Mouse (Mus musculus): ENCODE data around the gene Calml4. TPM values are rescaled to one million over a fixed set of nuclear protein-coding genes. Genes with fewer than 3 reads are reported as not detected.
A peak's percentile ranks its signal among the peaks of the same experiment; 100 is the strongest.
"Not testable (repeated sequence)": the region's sequence is repeated elsewhere in the genome, so short reads cannot be mapped to it uniquely, and the experiment has no call there.

Calml4 gene
- polyA plus RNA-seq, 1 experiment: 3.8 TPM

- no peak overlapping the region for H3K27ac ChIP-seq (replicated peaks; ENCODE audit: low read depth, low read length)
- H3K4me1 ChIP-seq (ENCODE audit: control insufficient read depth, insufficient read depth, insufficient read length, low read length): no peaks in the 10 kb centered on the region
- H3K4me3 ChIP-seq (ENCODE audit: insufficient read depth, low read depth, low read length): no peak overlapping the region
Observed at GRCm38 (mm10) chr9:62848641-62849040, 9.2 kb upstream of the Calml4 start.

- no peak overlapping the region for H3K4me3 ChIP-seq (ENCODE audit: insufficient read depth, low read depth, low read length)
- no peaks in the 10 kb centered on the region for H3K4me1 ChIP-seq (ENCODE audit: control insufficient read depth, insufficient read depth, insufficient read length, low read length)
- H3K27ac ChIP-seq (replicated peaks; ENCODE audit: low read depth, low read length): no peak overlapping the region
Observed at GRCm38 (mm10) chr9:62851571-62851970, 6.3 kb upstream of the Calml4 start.

GRCm38 (mm10) chr9:62854483-62854882 is 3.4 kb upstream of the Calml4 start:
- H3K4me1 ChIP-seq (ENCODE audit: control insufficient read depth, insufficient read depth, insufficient read length, low read length): 0 out of 2 replicates have a peak, but pooled peaks cover 3% of the 10 kb centered on the region
- no peak overlapping the region for H3K27ac ChIP-seq (replicated peaks; ENCODE audit: low read depth, low read length)
- no peak overlapping the region for H3K4me3 ChIP-seq (ENCODE audit: insufficient read depth, low read depth, low read length)

GRCm38 (mm10) chr9:62857216-62857615 is 664 bp upstream of the Calml4 start:
- peak overlapping the region; percentile 41 for H3K4me3 ChIP-seq (ENCODE audit: insufficient read depth, low read depth, low read length)
- 0 out of 2 replicates have a peak, but pooled peaks cover 3% of the 10 kb centered on the region for H3K4me1 ChIP-seq (ENCODE audit: control insufficient read depth, insufficient read depth, insufficient read length, low read length)
- no peak overlapping the region for H3K27ac ChIP-seq (replicated peaks; ENCODE audit: low read depth, low read length)

GRCm38 (mm10) chr9:62858266-62859019 is 563 bp downstream of the Calml4 start:
- 0 out of 2 replicates have a peak overlapping the region, but pooled peaks have one; percentile 15 for H3K4me3 ChIP-seq (ENCODE audit: insufficient read depth, low read depth, low read length)
- no peak overlapping the region for H3K27ac ChIP-seq (replicated peaks; ENCODE audit: low read depth, low read length)

GRCm38 (mm10) chr9:62860102-62860501 is 2.2 kb downstream of the Calml4 start:
- not testable (repeated sequence) for H3K4me1 ChIP-seq (ENCODE audit: control insufficient read depth, insufficient read depth, insufficient read length, low read length); H3K27ac ChIP-seq (replicated peaks; ENCODE audit: low read depth, low read length); H3K4me3 ChIP-seq (ENCODE audit: insufficient read depth, low read depth, low read length)

More at GRCm38 (mm10) chr9:62858266-62859019, 563 bp downstream of the Calml4 start:
- H3K4me1 ChIP-seq (ENCODE audit: control insufficient read depth, insufficient read depth, insufficient read length, low read length): 0 out of 2 replicates have a peak, but pooled peaks cover 3% of the 10 kb centered on the region

GRCm38 (mm10) chr9:62860866-62861265 is 3.0 kb downstream of the Calml4 start:
- Histone ChIP-seq H3K4me3 (ENCODE audit: insufficient read depth, low read depth, low read length) (no peak overlapping the region), H3K27ac (replicated peaks; ENCODE audit: low read depth, low read length) (no peak overlapping the region), H3K4me1 (ENCODE audit: control insufficient read depth, insufficient read depth, insufficient read length, low read length) (0 out of 2 replicates have a peak, but pooled peaks cover 3% of the 10 kb centered on the region)

GRCm38 (mm10) chr9:62869236-62869635 is 11.4 kb downstream of the Calml4 start:
- not testable (repeated sequence) for H3K27ac ChIP-seq (replicated peaks; ENCODE audit: low read depth, low read length); H3K4me3 ChIP-seq (ENCODE audit: insufficient read depth, low read depth, low read length); H3K4me1 ChIP-seq (ENCODE audit: control insufficient read depth, insufficient read depth, insufficient read length, low read length)

- no peak overlapping the region for H3K4me3 ChIP-seq (ENCODE audit: insufficient read depth, low read depth, low read length)
- no peak overlapping the region for H3K27ac ChIP-seq (replicated peaks; ENCODE audit: low read depth, low read length)
- H3K4me1 ChIP-seq (ENCODE audit: control insufficient read depth, insufficient read depth, insufficient read length, low read length): no peaks in the 10 kb centered on the region
Observed at GRCm38 (mm10) chr9:62870728-62871127, 12.8 kb downstream of the Calml4 start.

GRCm38 (mm10) chr9:62876966-62877616 is 19.2 kb downstream of the Calml4 start:
- H3K4me3 ChIP-seq (ENCODE audit: insufficient read depth, low read depth, low read length): no peak overlapping the region
- no peak overlapping the region for H3K27ac ChIP-seq (replicated peaks; ENCODE audit: low read depth, low read length)
- H3K4me1 ChIP-seq (ENCODE audit: control insufficient read depth, insufficient read depth, insufficient read length, low read length): no peaks in the 10 kb centered on the region

GRCm38 (mm10) chr9:62877825-62878224 is 19.9 kb downstream of the Calml4 start:
- Histone ChIP-seq H3K4me3 (ENCODE audit: insufficient read depth, low read depth, low read length) (no peak overlapping the region), H3K4me1 (ENCODE audit: control insufficient read depth, insufficient read depth, insufficient read length, low read length) (no peaks in the 10 kb centered on the region), H3K27ac (replicated peaks; ENCODE audit: low read depth, low read length) (no peak overlapping the region)

GRCm38 (mm10) chr9:62881871-62882270 is 24.0 kb downstream of the Calml4 start:
- Histone ChIP-seq H3K4me1 (ENCODE audit: control insufficient read depth, insufficient read depth, insufficient read length, low read length) (no peaks in the 10 kb centered on the region), H3K4me3 (ENCODE audit: insufficient read depth, low read depth, low read length) (no peak overlapping the region), H3K27ac (replicated peaks; ENCODE audit: low read depth, low read length) (no peak overlapping the region)

- Histone ChIP-seq H3K27ac (replicated peaks; ENCODE audit: low read depth, low read length) (no peak overlapping the region), H3K4me1 (ENCODE audit: control insufficient read depth, insufficient read depth, insufficient read length, low read length) (no peaks in the 10 kb centered on the region), H3K4me3 (ENCODE audit: insufficient read depth, low read depth, low read length) (no peak overlapping the region)
Observed at GRCm38 (mm10) chr9:62894486-62894885, 36.6 kb downstream of the Calml4 start.

- Histone ChIP-seq H3K27ac (replicated peaks; ENCODE audit: low read depth, low read length) (no peak overlapping the region), H3K4me1 (ENCODE audit: control insufficient read depth, insufficient read depth, insufficient read length, low read length) (no peaks in the 10 kb centered on the region), H3K4me3 (ENCODE audit: insufficient read depth, low read depth, low read length) (no peak overlapping the region)
Observed at GRCm38 (mm10) chr9:62901736-62902135, 43.9 kb downstream of the Calml4 start.

- Histone ChIP-seq H3K27ac (replicated peaks; ENCODE audit: low read depth, low read length) (no peak overlapping the region), H3K4me1 (ENCODE audit: control insufficient read depth, insufficient read depth, insufficient read length, low read length) (no peaks in the 10 kb centered on the region), H3K4me3 (ENCODE audit: insufficient read depth, low read depth, low read length) (no peak overlapping the region)
Observed at GRCm38 (mm10) chr9:62903841-62904240, 46.0 kb downstream of the Calml4 start.

GRCm38 (mm10) chr9:62905039-62905438 is 47.2 kb downstream of the Calml4 start:
- H3K4me1 ChIP-seq (ENCODE audit: control insufficient read depth, insufficient read depth, insufficient read length, low read length): no peaks in the 10 kb centered on the region
- no peak overlapping the region for H3K4me3 ChIP-seq (ENCODE audit: insufficient read depth, low read depth, low read length)
- H3K27ac ChIP-seq (replicated peaks; ENCODE audit: low read depth, low read length): no peak overlapping the region
